20 mouse cellular contexts compared by ENCODE assay signal in the genomic region with DNA sequence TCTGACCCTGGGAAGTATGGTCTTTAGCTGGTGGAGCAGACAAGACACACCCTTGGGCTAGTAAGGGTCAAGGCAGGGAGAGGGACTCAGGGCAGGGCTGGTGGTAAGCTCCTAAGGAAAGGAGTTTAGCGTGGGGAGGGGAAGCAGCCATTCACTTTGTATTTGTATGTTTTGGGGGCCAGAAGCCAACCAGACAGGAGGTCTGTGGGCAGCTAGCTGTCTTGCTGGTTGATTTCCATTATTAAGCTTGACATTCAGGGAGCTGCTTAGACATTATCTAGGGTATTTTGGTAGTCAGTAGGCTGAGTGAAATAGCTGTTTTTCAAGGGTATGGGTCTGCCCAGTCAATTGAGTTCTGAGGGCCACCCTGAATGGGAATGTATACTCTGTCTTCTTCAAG. TPM values are rescaled to one million over a fixed set of nuclear protein-coding genes. Genes with fewer than 3 reads are reported as not detected.
DNase-seq lines count a peak whose midpoint lies in the region; ATAC-seq and TF ChIP-seq lines count a peak whose summit lies in the region.
"Had no signal": no experiment of that assay in that cellular context is flagged by ENCODE, and none has a peak within 500 bp of the region (broad histone marks: within the 10 kb centered on the region; RNA-seq: fewer than 3 reads in every experiment).

No protein-coding gene starts in this region.

- H3K4me2 ChIP-seq in midbrain, embryonic 11.5 days, result no peak overlapping the region
- no peak overlapping the region for H3K4me2 ChIP-seq in midbrain, embryonic 16.5 days (ENCODE audit: low read length)

- WGBS in midbrain, embryonic 11.5 days, result 78% methylated on average over 1 of the region's 1 CpGs
- 57% methylated on average over 1 of the region's 1 CpGs for WGBS in midbrain, embryonic 16.5 days

- no peaks in the 10 kb centered on the region for H3K27me3 ChIP-seq in midbrain, embryonic 11.5 days (ENCODE audit: control insufficient read depth, insufficient read depth, low read length)
- H3K27me3 ChIP-seq in midbrain, embryonic 16.5 days (ENCODE audit: control insufficient read depth, insufficient read depth, low read depth, low read length), result no peaks in the 10 kb centered on the region
- H3K27me3 ChIP-seq: Patski had no signal

- H3K9me3 ChIP-seq in midbrain, embryonic 11.5 days (ENCODE audit: control insufficient read depth, low read length), result no peaks in the 10 kb centered on the region
- H3K9me3 ChIP-seq in midbrain, embryonic 16.5 days (replicated peaks; ENCODE audit: control insufficient read depth, low read length, poor library complexity, severe bottlenecking), result no peaks in the 10 kb centered on the region
- H3K9me3 ChIP-seq: G1E had no signal

- H3K4me3 ChIP-seq in layer of hippocampus, adult 2 months, result no peak overlapping the region
- no peak overlapping the region for H3K4me3 ChIP-seq in midbrain, embryonic 11.5 days (ENCODE audit: low read depth, low read length)
- H3K4me3 ChIP-seq in midbrain, embryonic 16.5 days (ENCODE audit: low read depth, low read length), result no peak overlapping the region

- H3K9ac ChIP-seq in midbrain, embryonic 11.5 days (ENCODE audit: low read length), result no peak overlapping the region
- H3K9ac ChIP-seq in midbrain, embryonic 16.5 days (ENCODE audit: low read depth, low read length), result no peak overlapping the region

- H3K27ac ChIP-seq in layer of hippocampus, adult 2 months, result 0 out of 2 replicates have a peak overlapping the region, but pooled peaks have one; percentile 36
- no peak overlapping the region for H3K27ac ChIP-seq in midbrain, embryonic 11.5 days (ENCODE audit: low read depth, low read length)
- H3K27ac ChIP-seq in midbrain, embryonic 16.5 days (ENCODE audit: low read length), result no peak overlapping the region

- no peaks in the 10 kb centered on the region for H3K36me3 ChIP-seq in midbrain, embryonic 11.5 days (ENCODE audit: control insufficient read depth, insufficient read depth, low read length)
- no peaks in the 10 kb centered on the region for H3K36me3 ChIP-seq in midbrain, embryonic 16.5 days (ENCODE audit: control insufficient read depth, insufficient read depth, low read length)
- H3K36me3 ChIP-seq: G1E had no signal

- no peak for ATAC-seq in midbrain, embryonic 11.5 days (ENCODE audit: low FRiP score)
- no peak for ATAC-seq in midbrain, embryonic 16.5 days
- ATAC-seq: activated CD4-positive, CD25-positive, alpha-beta regulatory T cell, adult 4 months; CD4-positive, CD25-positive, alpha-beta regulatory T cell, adult 4 months; Patski had no signal

- peak; percentile 50 to 66 for DNase-seq in layer of hippocampus, adult 18-20 months (ENCODE audit: low spot score in 2 of 2)
- no peak for DNase-seq in layer of hippocampus, adult 11-12 months (ENCODE audit: low spot score)
- no peak for DNase-seq in layer of hippocampus, adult 2 months (ENCODE audit: low spot score in 2 of 2)
- DNase-seq in layer of hippocampus, postnatal 10 days (ENCODE audit: low spot score in 2 of 2), result no peak
- DNase-seq in midbrain, embryonic 11.5 days (ENCODE audit: low spot score, missing footprints), result peak; percentile 45
- DNase-seq: adrenal gland, adult 2 months; adrenal gland, adult 8-10 months; adrenal gland, postnatal 10 days; adrenal gland, postnatal 14 days; adrenal gland, postnatal 25 days; adrenal gland, postnatal 36 days; B cell, adult 2 months; cerebellum, adult 11 months; cerebellum, adult 11-12 months; cerebellum, adult 18-20 months had no signal

- no peak for TF ChIP-seq CTCF in layer of hippocampus, adult 2 months (conservative IDR thresholded peaks at IDR 0.05)

- no peaks in the 10 kb centered on the region for H3K4me1 ChIP-seq in midbrain, embryonic 11.5 days (ENCODE audit: control insufficient read depth, insufficient read depth, low read length)
- H3K4me1 ChIP-seq in midbrain, embryonic 16.5 days (ENCODE audit: control insufficient read depth, insufficient read depth, low read length), result no peaks in the 10 kb centered on the region

RNA-seq across cellular contexts. Expression of a gene that starts 20.0 kb away (rescaled TPM):
- 100 to 1,000 TPM; 111 to 119 TPM for total RNA-seq in layer of hippocampus, adult 18-20 months (2021)
- total RNA-seq in layer of hippocampus, adult 2 months (2021), result 100 to 1,000 TPM; 110 to 120 TPM
- total RNA-seq in layer of hippocampus, postnatal 10 days (2021), result 10 to 100 TPM; 72.1 to 77.3 TPM
- 5.8 and 7.4 TPM in 2 replicates for polyA plus RNA-seq in midbrain, embryonic 11.5 days (2014; fragmentation: Nextera tagmentation; extraction: Ambion mirVana)
- polyA plus RNA-seq in midbrain, embryonic 16.5 days (2015; fragmentation: Nextera tagmentation; extraction: Ambion mirVana), result 16.9 and 18.2 TPM in 2 replicates
- polyA plus RNA-seq: G1E had no signal

Comparison
In these comparisons a context has a peak if more than half of its experiments do, and no peak if none do; other contexts are left out.
1. DNase-seq: peak in layer of hippocampus, adult 18-20 months (2 of 2) and midbrain, embryonic 11.5 days (single experiment); none in layer of hippocampus, adult 11-12 months (single experiment), layer of hippocampus, adult 2 months (0 of 2) and layer of hippocampus, postnatal 10 days (0 of 2).